Mouse (Mus musculus) MEL (cell line): ENCODE measurements around the gene Sqor. TPM values are rescaled to one million over a fixed set of nuclear protein-coding genes. Genes with fewer than 3 reads are reported as not detected.

ENCODE experiments used
- DNase-seq: peaks from one replicate; pipeline ENCODE4 v3.0.0; 2011; ENCODE audit warnings: low read depth, low spot score
- H3K27ac ChIP-seq: 2 replicates; pipeline ENCODE4 v1.5.1; 2012; ENCODE audit warnings: low read depth, mild to moderate bottlenecking, control low read depth, low read length, moderate library complexity; ENCODE audit not compliant: control insufficient read depth
- H3K27me3 ChIP-seq, 2 experiments: fragments of 150-350 bp in 1 of 2; sonication (generic) in 1 of 2; 2 replicates each; pipeline ENCODE4 v1.6.1; 2012; ENCODE audit warnings: low read length in 2 of 2, mild to moderate bottlenecking in 2 of 2, improper control_type of control experiment in 1 of 2, moderate library complexity in 1 of 2; ENCODE audit not compliant: insufficient read depth in 2 of 2, control insufficient read depth in 1 of 2
- H3K36me3 ChIP-seq, 2 experiments: 2 replicates each; pipeline ENCODE4 v1.6.1; 2012 to 2014; ENCODE audit warnings: low read length in 2 of 2, improper control_type of control experiment in 1 of 2, inconsistent platforms in 1 of 2, mild to moderate bottlenecking in 1 of 2; ENCODE audit not compliant: insufficient read depth in 2 of 2, control insufficient read depth in 1 of 2
- H3K4me1 ChIP-seq, 2 experiments: fragments of 150-350 bp in 1 of 2; sonication (generic) in 1 of 2; 2 replicates each; pipeline ENCODE4 v1.6.1; 2012; ENCODE audit warnings: low read length in 2 of 2, improper control_type of control experiment in 1 of 2, mild to moderate bottlenecking in 1 of 2; ENCODE audit not compliant: insufficient read depth in 2 of 2, control insufficient read depth in 1 of 2
- H3K4me3 ChIP-seq, 2 experiments: fragments of 150-350 bp in 1 of 2; sonication (generic) in 1 of 2; 2 replicates each; pipeline ENCODE4 v1.5.1; 2012; ENCODE audit warnings: low read depth in 2 of 2, low read length in 2 of 2, mild to moderate bottlenecking in 2 of 2, moderate library complexity in 2 of 2, control low read depth in 1 of 2, improper control_type of control experiment in 1 of 2; ENCODE audit not compliant: control insufficient read depth in 1 of 2, insufficient read depth in 1 of 2
- H3K79me2 ChIP-seq: 2 replicates; pipeline ENCODE4 v1.6.1; 2012; ENCODE audit warnings: mild to moderate bottlenecking, low read length, moderate library complexity; ENCODE audit not compliant: control insufficient read depth, poor library complexity, insufficient read depth
- H3K9ac ChIP-seq: 2 replicates; pipeline ENCODE4 v1.6.1; 2012; ENCODE audit warnings: low read depth, mild to moderate bottlenecking, control low read depth, low read length, moderate library complexity; ENCODE audit not compliant: control insufficient read depth, poor library complexity, severe bottlenecking
- H3K9me3 ChIP-seq: fragments of 150-350 bp; sonication (generic); replicated peaks from 2 replicates; pipeline ENCODE4 v1.6.1; 2012; ENCODE audit warnings: mild to moderate bottlenecking, low read length, improper control_type of control experiment, moderate library complexity; ENCODE audit not compliant: insufficient read depth
- CHD1 ChIP-seq: IDR thresholded peaks from 2 replicates; pipeline ENCODE4 v1.6.1; 2012; ENCODE audit warnings: low read depth, mild to moderate bottlenecking, inconsistent platforms, low read length, improper control_type of control experiment
- CHD2 ChIP-seq: IDR thresholded peaks from 2 replicates; pipeline ENCODE4 v1.6.1; 2011; ENCODE audit warnings: low read length, improper control_type of control experiment
- CTCF ChIP-seq, 3 experiments: IDR thresholded peaks in 2 of 3; conservative IDR thresholded peaks in 1 of 3; 2 replicates each; pipeline ENCODE4 v1.5.1; 2011 to 2012; ENCODE audit warnings: low read length in 3 of 3, low read depth in 2 of 3, mild to moderate bottlenecking in 2 of 3, improper control_type of control experiment in 1 of 3, inconsistent platforms in 1 of 3, mixed read lengths in 1 of 3, moderate library complexity in 1 of 3; ENCODE audit not compliant: control insufficient read depth in 1 of 3, insufficient read depth in 1 of 3, poor library complexity in 1 of 3, severe bottlenecking in 1 of 3
- E2F4 ChIP-seq: IDR thresholded peaks from 2 replicates; pipeline ENCODE4 v1.6.1; 2011; ENCODE audit warnings: low read depth, low read length, improper control_type of control experiment, borderline replicate concordance
- GABPA ChIP-seq: IDR thresholded peaks from 2 replicates; pipeline ENCODE4 v1.6.1; 2012; ENCODE audit warnings: low read depth, mild to moderate bottlenecking, inconsistent platforms, low read length, improper control_type of control experiment, moderate library complexity
- HCFC1 ChIP-seq: IDR thresholded peaks from 2 replicates; pipeline ENCODE4 v1.6.1; 2012; ENCODE audit warnings: low read depth, mild to moderate bottlenecking, inconsistent platforms, low read length, improper control_type of control experiment, moderate library complexity
- JUND ChIP-seq: IDR thresholded peaks from 2 replicates; pipeline ENCODE4 v1.6.1; 2011; ENCODE audit warnings: low read depth, mild to moderate bottlenecking, improper control_type of control experiment, low read length
- KAT2A ChIP-seq: conservative IDR thresholded peaks from 2 replicates; pipeline ENCODE4 v1.6.1; 2012; ENCODE audit warnings: low read depth, low read length, improper control_type of control experiment, inconsistent platforms
- MAFK ChIP-seq: IDR thresholded peaks from 2 replicates; pipeline ENCODE4 v1.6.1; 2011; ENCODE audit warnings: low read depth, mild to moderate bottlenecking, low read length, improper control_type of control experiment, borderline replicate concordance
- MAX ChIP-seq: IDR thresholded peaks from 2 replicates; pipeline ENCODE4 v1.6.1; 2011; ENCODE audit warnings: low read length, improper control_type of control experiment
- MAZ ChIP-seq: IDR thresholded peaks from 2 replicates; pipeline ENCODE4 v1.6.1; 2012; ENCODE audit warnings: low read depth, mild to moderate bottlenecking, inconsistent platforms, low read length, improper control_type of control experiment
- MXI1 ChIP-seq: IDR thresholded peaks from 2 replicates; pipeline ENCODE4 v1.6.1; 2011; ENCODE audit warnings: mild to moderate bottlenecking, low read depth, low read length, improper control_type of control experiment
- MYB ChIP-seq: IDR thresholded peaks from 2 replicates; pipeline ENCODE4 v1.6.1; 2011; ENCODE audit warnings: mild to moderate bottlenecking, low read depth, low read length, improper control_type of control experiment
- NRF1 ChIP-seq: IDR thresholded peaks from 2 replicates; pipeline ENCODE4 v1.6.1; 2014; ENCODE audit warnings: low read depth, mild to moderate bottlenecking, inconsistent platforms, low read length, improper control_type of control experiment, moderate library complexity; ENCODE audit not compliant: poor library complexity, insufficient read depth, severe bottlenecking
- POLR2A ChIP-seq, 2 experiments: IDR thresholded peaks; 2 replicates each; pipeline ENCODE4 v1.6.1; 2011 to 2012; ENCODE audit warnings: low read length in 2 of 2, mild to moderate bottlenecking in 2 of 2, control low read depth in 1 of 2, improper control_type of control experiment in 1 of 2, low read depth in 1 of 2, moderate library complexity in 1 of 2; ENCODE audit not compliant: control insufficient read depth in 1 of 2, insufficient read depth in 1 of 2, poor library complexity in 1 of 2
- POLR2AphosphoS2 ChIP-seq: IDR thresholded peaks from 2 replicates; pipeline ENCODE4 v1.6.1; 2011; ENCODE audit warnings: low read length, improper control_type of control experiment
- RAD21 ChIP-seq: IDR thresholded peaks from 2 replicates; pipeline ENCODE4 v1.6.1; 2011; ENCODE audit warnings: mild to moderate bottlenecking, low read depth, low read length, improper control_type of control experiment
- RCOR1 ChIP-seq: IDR thresholded peaks from 2 replicates; pipeline ENCODE4 v1.6.1; 2012; ENCODE audit warnings: low read depth, mild to moderate bottlenecking, inconsistent platforms, low read length, improper control_type of control experiment
- SIN3A ChIP-seq: IDR thresholded peaks from 2 replicates; pipeline ENCODE4 v1.6.1; 2012; ENCODE audit warnings: low read length, improper control_type of control experiment, inconsistent platforms
- SMC3 ChIP-seq: IDR thresholded peaks from 2 replicates; pipeline ENCODE4 v1.6.1; 2011; ENCODE audit warnings: low read depth, low read length, improper control_type of control experiment
- TAL1 ChIP-seq: IDR thresholded peaks from 2 replicates; pipeline ENCODE4 v1.6.1; 2012; ENCODE audit warnings: mild to moderate bottlenecking, inconsistent platforms, low read length, moderate library complexity, mixed read lengths
- UBTF ChIP-seq: IDR thresholded peaks from 2 replicates; pipeline ENCODE4 v1.6.1; 2012; ENCODE audit warnings: low read depth, mild to moderate bottlenecking, inconsistent platforms, low read length, improper control_type of control experiment, moderate library complexity, borderline replicate concordance; ENCODE audit not compliant: insufficient read depth
- USF1 ChIP-seq: IDR thresholded peaks from 2 replicates; pipeline ENCODE4 v1.6.1; 2014; ENCODE audit warnings: low read depth, mild to moderate bottlenecking, inconsistent platforms, low read length, improper control_type of control experiment, moderate library complexity
- ZC3H11A ChIP-seq: IDR thresholded peaks from 2 replicates; pipeline ENCODE4 v1.6.1; 2012; ENCODE audit warnings: low read depth, mild to moderate bottlenecking, inconsistent platforms, low read length, improper control_type of control experiment
- ZNF384 ChIP-seq: IDR thresholded peaks from 2 replicates; pipeline ENCODE4 v1.6.1; 2012; ENCODE audit warnings: low read depth, mild to moderate bottlenecking, inconsistent platforms, low read length, improper control_type of control experiment
- polyA plus RNA-seq, 2 experiments: library from polyadenylated mRNA; stranded (reverse) in 1 of 2; unstranded in 1 of 2; fragments of >175 nt in 1 of 2; fragments of >200 nt in 1 of 2; gene quantifications; 2 replicates each; pipeline versions ENCODE4 v1.2.1 to v1.2.4; 2012; ENCODE audit warnings: low replicate concordance in 2 of 2, low read depth in 1 of 2; ENCODE audit not compliant: insufficient read length in 2 of 2, insufficient read depth in 1 of 2, missing spikeins in 1 of 2
- total RNA-seq: library from RNA; depleted of rRNA; stranded (reverse); fragments of 300-350 nt; gene quantifications from 2 replicates; pipeline ENCODE4 v1.2.3, GENCODE M21; 2012

Sqor gene
- total and polyA plus RNA-seq, 3 experiments: 2.2 to 3.3 TPM; not detected in 1

- no peaks in the 10 kb centered on the region; a peak in 2 of 4 replicates for H3K27me3 ChIP-seq
- no peaks in the 10 kb centered on the region for H3K9me3 ChIP-seq
- no peaks in the 10 kb centered on the region for H3K4me1 ChIP-seq
- TF ChIP-seq MYB (no peak), POLR2AphosphoS2 (no peak), POLR2A (IDR thresholded peaks at IDR 0.05; ENCODE audit: control insufficient read depth in 1 of 2, insufficient read depth in 1 of 2, low read depth in 1 of 2, low read length in 2 of 2, poor library complexity in 1 of 2) (no peak), ZC3H11A (no peak), RAD21 (peak; percentile 31), GABPA (no peak), HCFC1 (no peak), UBTF (no peak), CHD1 (no peak), CTCF (IDR thresholded peaks at IDR 0.05 in 2 of 3, conservative IDR thresholded peaks at IDR 0.05 in 1 of 3; ENCODE audit: control insufficient read depth in 1 of 3, insufficient read depth in 1 of 3, low read depth in 2 of 3, low read length in 3 of 3, poor library complexity in 1 of 3, severe bottlenecking in 1 of 3) (peak; percentile 53 to 64 (median 60)), MAZ (no peak), ZNF384 (no peak), MAX (no peak), JUND (no peak), SIN3A (no peak), CHD2 (no peak), NRF1 (no peak), KAT2A (no peak), MAFK (no peak), RCOR1 (no peak), E2F4 (no peak), USF1 (no peak), SMC3 (peak; percentile 38)
- H3K9ac ChIP-seq: no peak overlapping the region
- H3K36me3 ChIP-seq: no peaks in the 10 kb centered on the region
- no peaks in the 10 kb centered on the region for H3K79me2 ChIP-seq
- no peak overlapping the region for H3K27ac ChIP-seq
- no peak overlapping the region for H3K4me3 ChIP-seq
- DNase-seq: peak; percentile 27
These were observed 39.4 kb upstream of the Sqor start for GRCm38 (mm10) chr2:122725604-122726003.

GRCm38 (mm10) chr2:122731456-122731855 lies 33.6 kb upstream of the Sqor start:
- no peak overlapping the region for H3K9ac ChIP-seq
- no peak overlapping the region for H3K4me3 ChIP-seq
- no peaks in the 10 kb centered on the region for H3K79me2 ChIP-seq
- TF ChIP-seq CHD2 (no peak), MXI1 (no peak), ZNF384 (no peak), USF1 (no peak), TAL1 (no peak)
- H3K4me1 ChIP-seq: no peaks in the 10 kb centered on the region
- DNase-seq: no peak
- no peaks in the 10 kb centered on the region for H3K9me3 ChIP-seq
- no peak overlapping the region for H3K27ac ChIP-seq
- peaks cover 0 to 2% of the 10 kb centered on the region in 2 experiments; a peak in 3 of 4 replicates for H3K27me3 ChIP-seq
- H3K36me3 ChIP-seq: no peaks in the 10 kb centered on the region
